ENCODE assay signal across 13 mouse cellular contexts in genomic region chr2:115895256-115895655, GRCm38 (mm10).
DNase-seq lines count a peak whose midpoint lies in the region; ATAC-seq and TF ChIP-seq lines count a peak whose summit lies in the region.
"Had no signal": no experiment of that assay in that cellular context is flagged by ENCODE, and none has a peak within 500 bp of the region (broad histone marks: within the 10 kb centered on the region; RNA-seq: fewer than 3 reads in every experiment).

No protein-coding gene starts in this region.

- peak overlapping the region; percentile 42; the same call in 1 of the 2 replicates for H3K27ac ChIP-seq in embryonic facial prominence, embryonic 12.5 days
- no peak overlapping the region for H3K27ac ChIP-seq in embryonic facial prominence, embryonic 10.5 days (replicated peaks)
- peak overlapping the region; percentile 69 for H3K27ac ChIP-seq in kidney, embryonic 16.5 days (ENCODE audit: low read length)
- H3K27ac ChIP-seq in forebrain, embryonic 14.5 days (ENCODE audit: low read depth, low read length): peak overlapping the region; percentile 74
- H3K27ac ChIP-seq: layer of hippocampus, adult 2 months; limb, embryonic 12.5 days had no signal

- ATAC-seq in embryonic facial prominence, embryonic 12.5 days (ENCODE audit: insufficient number of reproducible peaks, insufficient read depth, low FRiP score, low TSS enrichment): no peak
- ATAC-seq in kidney, embryonic 16.5 days (ENCODE audit: low FRiP score, low TSS enrichment): peak; percentile 74
- ATAC-seq in forebrain, embryonic 14.5 days: peak; percentile 52
- ATAC-seq: inflammation-experienced regulatory T-cells, adult 6 months had no signal

- no peak overlapping the region for H3K4me2 ChIP-seq in embryonic facial prominence, embryonic 12.5 days (replicated peaks)
- no peak overlapping the region for H3K4me2 ChIP-seq in kidney, embryonic 16.5 days (replicated peaks; ENCODE audit: low read depth, low read length)
- H3K4me2 ChIP-seq in forebrain, embryonic 14.5 days (ENCODE audit: low read length): no peak overlapping the region
- no peak overlapping the region for H3K4me2 ChIP-seq in myocyte (ENCODE audit: low read depth)
- H3K4me2 ChIP-seq: limb, embryonic 12.5 days had no signal

- no peaks in the 10 kb centered on the region for H3K27me3 ChIP-seq in embryonic facial prominence, embryonic 12.5 days
- no peaks in the 10 kb centered on the region for H3K27me3 ChIP-seq in embryonic facial prominence, embryonic 10.5 days (replicated peaks; ENCODE audit: low read depth, poor library complexity, severe bottlenecking)
- H3K27me3 ChIP-seq in kidney, embryonic 16.5 days (ENCODE audit: insufficient read depth, low read length): no peaks in the 10 kb centered on the region; the same call in 1 of the 2 replicates
- H3K27me3 ChIP-seq in forebrain, embryonic 14.5 days (replicated peaks; ENCODE audit: control insufficient read depth, insufficient read depth, low read length): no peaks in the 10 kb centered on the region
- H3K27me3 ChIP-seq in myocyte (ENCODE audit: control insufficient read depth, insufficient read depth, insufficient read length): no peaks in the 10 kb centered on the region

- no peak overlapping the region for H3K4me3 ChIP-seq in embryonic facial prominence, embryonic 12.5 days
- H3K4me3 ChIP-seq in embryonic facial prominence, embryonic 10.5 days: no peak overlapping the region
- no peak overlapping the region for H3K4me3 ChIP-seq in kidney, embryonic 16.5 days (ENCODE audit: low read length)
- H3K4me3 ChIP-seq in forebrain, embryonic 14.5 days (ENCODE audit: low read depth, low read length): no peak overlapping the region
- H3K4me3 ChIP-seq in myocyte: no peak overlapping the region
- H3K4me3 ChIP-seq: layer of hippocampus, adult 2 months; limb, embryonic 12.5 days had no signal

- no peaks in the 10 kb centered on the region for H3K79me2 ChIP-seq in myocyte (ENCODE audit: control insufficient read depth, insufficient read depth)

- no peak overlapping the region for H3K9ac ChIP-seq in embryonic facial prominence, embryonic 12.5 days
- no peak overlapping the region for H3K9ac ChIP-seq in kidney, embryonic 16.5 days (replicated peaks; ENCODE audit: low read length)
- H3K9ac ChIP-seq in forebrain, embryonic 14.5 days (ENCODE audit: low read length): no peak overlapping the region
- H3K9ac ChIP-seq: limb, embryonic 12.5 days had no signal

- WGBS in embryonic facial prominence, embryonic 12.5 days: 39% methylated on average over 2 of the region's 2 CpGs
- WGBS in embryonic facial prominence, embryonic 10.5 days: 62% methylated on average over 2 of the region's 2 CpGs
- 3% methylated on average over 2 of the region's 2 CpGs for whole genome bisulfite sequencing in kidney, embryonic 16.5 days
- WGBS in forebrain, embryonic 14.5 days: 11% methylated on average over 2 of the region's 2 CpGs

- no peak for DNase-seq in embryonic facial prominence, embryonic 10.5 days (ENCODE audit: low spot score)
- DNase-seq in kidney, postnatal 4 days: no peak
- DNase-seq in forebrain, embryonic 14.5 days (ENCODE audit: low spot score): peak; percentile 61
- no peak for DNase-seq in ovary, postnatal 14 days (ENCODE audit: low spot score)
- no peak for DNase-seq in frontal cortex, postnatal 36 days (ENCODE audit: low spot score in 2 of 2)
- DNase-seq: cerebellum, adult 9-11 months; gastrocnemius, postnatal 25 days had no signal

- H3K9me3 ChIP-seq in embryonic facial prominence, embryonic 12.5 days: no peaks in the 10 kb centered on the region
- no peaks in the 10 kb centered on the region for H3K9me3 ChIP-seq in embryonic facial prominence, embryonic 10.5 days
- no peaks in the 10 kb centered on the region for H3K9me3 ChIP-seq in kidney, embryonic 16.5 days (ENCODE audit: low read length)
- H3K9me3 ChIP-seq in forebrain, embryonic 14.5 days (replicated peaks; ENCODE audit: control insufficient read depth, low read length): no peaks in the 10 kb centered on the region
- H3K9me3 ChIP-seq: limb, embryonic 12.5 days had no signal

- H3K4me1 ChIP-seq in embryonic facial prominence, embryonic 12.5 days: peaks cover 20% of the 10 kb centered on the region
- peaks cover 36% of the 10 kb centered on the region for H3K4me1 ChIP-seq in embryonic facial prominence, embryonic 10.5 days
- H3K4me1 ChIP-seq in kidney, embryonic 16.5 days (ENCODE audit: insufficient read depth, low read length): peaks cover 45% of the 10 kb centered on the region
- H3K4me1 ChIP-seq in forebrain, embryonic 14.5 days (ENCODE audit: control insufficient read depth, insufficient read depth, low read length): peaks cover 56% of the 10 kb centered on the region

- no peaks in the 10 kb centered on the region for H3K36me3 ChIP-seq in embryonic facial prominence, embryonic 12.5 days
- peaks cover 20% of the 10 kb centered on the region for H3K36me3 ChIP-seq in embryonic facial prominence, embryonic 10.5 days (replicated peaks)
- H3K36me3 ChIP-seq in kidney, embryonic 16.5 days (ENCODE audit: insufficient read depth, low read length): no peaks in the 10 kb centered on the region
- no peaks in the 10 kb centered on the region for H3K36me3 ChIP-seq in forebrain, embryonic 14.5 days (ENCODE audit: control insufficient read depth, insufficient read depth, low read length)
- no peaks in the 10 kb centered on the region for H3K36me3 ChIP-seq in myocyte (ENCODE audit: control insufficient read depth, insufficient read depth)
- H3K36me3 ChIP-seq: limb, embryonic 12.5 days had no signal

- no peak for TF ChIP-seq POLR2A in myocyte (IDR thresholded peaks at IDR 0.05; ENCODE audit: insufficient read length, low read depth)

- no peak overlapping the region for H3ac ChIP-seq in myocyte (ENCODE audit: control insufficient read depth, insufficient read length)

TF ChIP-seq in myocyte, 11 proteins besides CTCF, POLR2A, EP300 and RAD21:
- TF ChIP-seq CEBPB (IDR thresholded peaks at IDR 0.05; ENCODE audit: insufficient read depth, poor library complexity, severe bottlenecking) (no peak), USF1 (IDR thresholded peaks at IDR 0.05; ENCODE audit: low read depth) (peak; percentile 4), MYOG (IDR thresholded peaks at IDR 0.05; ENCODE audit: control insufficient read depth in 1 of 3, insufficient read depth in 1 of 3, insufficient read length in 2 of 3, low read depth in 2 of 3) (no peak), TCF12 (IDR thresholded peaks at IDR 0.05; ENCODE audit: insufficient read depth, poor library complexity, severe bottlenecking) (no peak), REST (IDR thresholded peaks at IDR 0.05; ENCODE audit: insufficient read depth, insufficient read length) (no peak)
